Mouse (Mus musculus) liver, embryonic 15.5 days (tissue): Measurements from ENCODE around the gene Rnf44. TPM values are rescaled to one million over a fixed set of nuclear protein-coding genes. Genes with fewer than 3 reads are reported as not detected.

ENCODE experiments used
- ATAC-seq: fragments of 200-750 bp; cut with Nextera tagmentation; 2 replicates; pipeline ENCODE4 v1.8.0; 2017; ENCODE audit warnings: moderate number of reproducible peaks, mild to moderate bottlenecking, moderate library complexity; ENCODE audit not compliant: insufficient read depth
- H3K27ac ChIP-seq: fragments of 300-500 bp; sonication (generic); replicated peaks from 2 replicates; pipeline ENCODE4 v1.5.1; 2015; ENCODE audit warnings: mild to moderate bottlenecking, inconsistent platforms
- H3K27me3 ChIP-seq: fragments of 300-500 bp; sonication (generic); 2 replicates; pipeline ENCODE4 v1.6.1; 2015; ENCODE audit warnings: mild to moderate bottlenecking, inconsistent platforms
- H3K36me3 ChIP-seq: fragments of 300-500 bp; sonication (generic); replicated peaks from 2 replicates; pipeline ENCODE4 v1.6.1; 2015; ENCODE audit warnings: moderate library complexity, mild to moderate bottlenecking, inconsistent platforms
- H3K4me1 ChIP-seq: fragments of 300-500 bp; sonication (generic); replicated peaks from 2 replicates; pipeline ENCODE4 v1.6.1; 2015; ENCODE audit warnings: inconsistent platforms
- H3K4me2 ChIP-seq: fragments of 300-500 bp; sonication (generic); 2 replicates; pipeline ENCODE4 v1.6.1; 2015; ENCODE audit warnings: moderate library complexity, mild to moderate bottlenecking, inconsistent platforms
- H3K4me3 ChIP-seq: fragments of 300-500 bp; sonication (generic); replicated peaks from 2 replicates; pipeline ENCODE4 v1.5.1; 2015; ENCODE audit warnings: mild to moderate bottlenecking, inconsistent platforms
- H3K9ac ChIP-seq: fragments of 300-500 bp; sonication (generic); 2 replicates; pipeline ENCODE4 v1.6.1; 2015; ENCODE audit warnings: moderate library complexity, mild to moderate bottlenecking, inconsistent platforms
- H3K9me3 ChIP-seq: fragments of 300-500 bp; sonication (generic); replicated peaks from 2 replicates; pipeline ENCODE4 v1.6.1; 2016; ENCODE audit warnings: inconsistent platforms
- whole genome bisulfite sequencing: fragments of 180-500 bp; shearing (Covaris S2); methylation state at CpG from one replicate; pipeline ENCODE4 v1.1.7; 2015; ENCODE audit warnings: mixed read lengths; ENCODE audit not compliant: insufficient replicate concordance; 5-methylcytosine and 5-hydroxymethylcytosine counted together
- polyA plus RNA-seq: library from polyadenylated mRNA; unstranded; fragments of >200 nt; fragmentation: Nextera tagmentation; extraction: Ambion mirVana; gene quantifications from 2 replicates; pipeline ENCODE4 v1.2.1, GENCODE M21; 2015

Rnf44 gene
- polyA plus RNA-seq, 1 experiment from 2014 or later, result 24.9 TPM

DNA sequence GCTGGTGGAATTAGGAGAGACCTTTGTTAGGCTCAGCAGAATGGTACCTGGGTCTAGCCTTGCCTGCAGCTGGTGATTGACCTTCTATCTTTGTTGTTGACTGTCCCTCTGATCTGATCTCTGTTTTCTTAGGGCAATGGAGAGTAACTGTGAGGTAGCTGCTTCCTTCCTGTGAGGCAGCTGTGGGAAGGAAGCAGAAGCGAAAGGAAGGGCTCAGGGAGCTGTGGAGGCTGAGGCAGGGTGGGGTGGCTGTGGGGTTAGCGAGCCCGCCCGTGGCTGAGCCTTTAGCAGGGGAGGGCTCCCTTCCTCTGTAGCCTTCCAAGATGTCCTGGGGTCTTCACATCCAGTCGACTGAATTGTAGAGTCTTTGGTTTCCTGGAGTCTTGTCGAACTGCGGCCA is 8.8 kb upstream of the Rnf44 start:
- H3K4me2 ChIP-seq, result peak overlapping the region; percentile 55
- H3K9ac ChIP-seq, result no peak overlapping the region
- peaks cover 13% of the 10 kb centered on the region; the same call in 1 of the 2 replicates for H3K4me1 ChIP-seq
- 30% methylated on average over 7 of the region's 7 CpGs for WGBS
- no peaks in the 10 kb centered on the region for H3K27me3 ChIP-seq
- no peak overlapping the region for H3K4me3 ChIP-seq
- no peaks in the 10 kb centered on the region for H3K9me3 ChIP-seq
- H3K36me3 ChIP-seq, result no peaks in the 10 kb centered on the region
- no peak for ATAC-seq
- no peak overlapping the region for H3K27ac ChIP-seq

DNA sequence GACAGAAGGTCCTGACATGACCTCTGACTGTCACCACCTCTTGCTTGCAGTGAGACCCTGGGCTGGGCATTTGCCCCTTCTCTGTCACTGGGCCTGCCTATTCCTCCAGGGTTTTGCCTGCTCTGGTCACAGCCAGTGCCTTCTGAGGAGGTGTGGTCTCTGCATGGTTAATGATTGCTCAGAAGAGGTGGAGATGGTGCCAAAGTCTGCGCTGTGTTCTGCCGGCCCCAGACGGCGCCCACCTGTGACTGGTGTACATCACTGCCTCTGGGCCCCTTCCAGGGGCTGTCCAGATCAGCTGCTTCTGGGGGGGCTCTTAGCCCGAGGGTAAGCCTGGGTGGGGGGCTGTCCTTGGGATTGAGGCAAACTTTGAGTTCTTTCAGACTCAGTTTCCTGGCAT is 7.5 kb upstream of the Rnf44 start, which contains the start of gene Cdhr2:
Cdhr2 (plus strand) TSS at position 219 of the 400 bp plus-strand sequence.
- H3K27ac ChIP-seq, result peak within 1 kb of the TSS; percentile 64; the same call in 1 of the 2 replicates
- H3K36me3 ChIP-seq, result no peaks in the 10 kb centered on the region
- H3K9ac ChIP-seq, result no peak within 1 kb of the TSS
- WGBS, result 63% methylated on average over 5 of the region's 5 CpGs
- no peaks in the 10 kb centered on the region for H3K27me3 ChIP-seq
- peak within 1 kb of the TSS; percentile 55 for H3K4me2 ChIP-seq
- ATAC-seq, result peak; percentile 64
- H3K4me1 ChIP-seq, result 0 out of 2 replicates have a peak, but pooled peaks cover 9% of the 10 kb centered on the region
- peak within 1 kb of the TSS; percentile 40 for H3K4me3 ChIP-seq
- no peaks in the 10 kb centered on the region for H3K9me3 ChIP-seq

DNA sequence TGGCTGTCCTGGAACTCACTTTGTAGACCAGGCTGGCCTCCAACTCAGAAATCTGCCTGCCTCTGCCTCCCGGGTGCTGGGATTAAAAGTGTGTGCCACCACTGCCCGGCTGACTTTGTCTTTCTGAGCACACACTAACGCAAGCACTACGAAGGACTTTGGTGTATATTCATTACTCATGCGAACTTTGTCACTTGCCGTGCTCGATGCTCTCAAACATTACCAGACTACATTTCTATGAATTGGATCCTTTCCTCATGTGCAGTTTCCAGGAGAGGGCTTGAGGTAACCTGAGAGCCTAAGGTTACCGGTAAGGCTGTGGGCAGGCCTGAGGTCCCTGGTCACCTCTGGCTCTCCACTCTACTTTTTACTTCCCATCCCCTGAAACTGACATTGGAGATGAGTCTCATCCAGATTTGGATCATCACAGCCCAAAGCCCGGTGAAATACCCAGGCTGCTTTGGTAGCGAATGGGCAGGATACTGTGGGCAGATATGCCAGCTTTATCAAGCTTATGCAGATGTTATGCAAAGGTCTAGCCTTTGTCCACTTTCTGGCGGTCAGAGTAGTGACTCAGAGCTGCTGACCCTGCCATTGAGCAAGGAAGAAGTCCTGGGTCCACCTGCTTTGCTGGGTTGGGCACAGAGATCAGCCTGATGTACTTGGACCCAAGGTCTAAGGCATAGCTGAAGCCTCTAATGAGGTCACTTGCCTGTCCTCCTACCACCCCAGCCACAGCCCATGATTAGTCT is 1.9 kb upstream of the Rnf44 start:
- Histone ChIP-seq H3K27me3 (no peaks in the 10 kb centered on the region), H3K9me3 (no peaks in the 10 kb centered on the region), H3K36me3 (no peaks in the 10 kb centered on the region), H3K4me2 (no peak overlapping the region), H3K27ac (no peak overlapping the region), H3K4me3 (no peak overlapping the region), H3K4me1 (peaks cover 40% of the 10 kb centered on the region), H3K9ac (no peak overlapping the region)
- ATAC-seq, result no peak
- WGBS, result 73% methylated on average over 11 of the region's 11 CpGs

DNA sequence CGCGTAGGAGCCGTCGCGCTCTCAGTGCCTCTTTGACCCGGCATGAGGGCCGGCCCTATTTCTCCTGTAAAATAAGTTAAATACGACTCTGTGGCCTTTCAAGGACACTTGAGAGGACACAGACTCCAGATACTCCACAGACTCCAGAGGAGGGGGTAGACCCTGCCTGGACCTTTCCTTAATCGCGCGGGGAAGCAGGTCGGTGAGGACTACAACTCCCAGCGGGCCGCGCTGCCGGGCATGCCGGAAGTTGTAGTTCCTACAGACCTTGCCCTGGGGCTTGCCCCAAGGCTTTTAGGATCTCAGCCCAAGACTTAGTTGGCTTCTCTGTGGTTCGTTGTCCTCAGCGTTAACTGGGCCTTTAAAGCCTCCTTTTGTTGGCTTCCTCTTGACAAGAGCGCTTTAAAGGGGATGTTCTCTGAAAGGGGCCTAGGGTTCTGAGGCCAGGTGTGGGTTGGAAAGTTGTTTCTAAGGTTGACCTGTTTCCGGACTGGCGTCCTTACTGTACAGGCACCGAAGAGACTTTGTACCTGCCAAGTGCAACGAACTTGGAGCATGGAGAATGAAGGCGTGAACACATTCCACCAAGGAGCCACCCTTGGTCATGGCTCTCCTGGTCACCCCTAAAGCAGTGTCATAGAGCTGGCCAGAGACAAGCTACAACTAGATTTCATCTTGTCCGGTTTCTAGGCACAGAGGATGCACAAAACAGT is 797 bp upstream of the Rnf44 start:
- 13% methylated on average over 26 of the region's 26 CpGs for WGBS
- Histone ChIP-seq H3K9me3 (no peaks in the 10 kb centered on the region), H3K27ac (peak overlapping the region; percentile 94), H3K4me1 (peaks cover 51% of the 10 kb centered on the region), H3K27me3 (no peaks in the 10 kb centered on the region), H3K9ac (peak overlapping the region; percentile 59), H3K4me3 (peak overlapping the region; percentile 78), H3K4me2 (peak overlapping the region; percentile 90), H3K36me3 (no peaks in the 10 kb centered on the region)
- peak; percentile 70 for ATAC-seq

DNA sequence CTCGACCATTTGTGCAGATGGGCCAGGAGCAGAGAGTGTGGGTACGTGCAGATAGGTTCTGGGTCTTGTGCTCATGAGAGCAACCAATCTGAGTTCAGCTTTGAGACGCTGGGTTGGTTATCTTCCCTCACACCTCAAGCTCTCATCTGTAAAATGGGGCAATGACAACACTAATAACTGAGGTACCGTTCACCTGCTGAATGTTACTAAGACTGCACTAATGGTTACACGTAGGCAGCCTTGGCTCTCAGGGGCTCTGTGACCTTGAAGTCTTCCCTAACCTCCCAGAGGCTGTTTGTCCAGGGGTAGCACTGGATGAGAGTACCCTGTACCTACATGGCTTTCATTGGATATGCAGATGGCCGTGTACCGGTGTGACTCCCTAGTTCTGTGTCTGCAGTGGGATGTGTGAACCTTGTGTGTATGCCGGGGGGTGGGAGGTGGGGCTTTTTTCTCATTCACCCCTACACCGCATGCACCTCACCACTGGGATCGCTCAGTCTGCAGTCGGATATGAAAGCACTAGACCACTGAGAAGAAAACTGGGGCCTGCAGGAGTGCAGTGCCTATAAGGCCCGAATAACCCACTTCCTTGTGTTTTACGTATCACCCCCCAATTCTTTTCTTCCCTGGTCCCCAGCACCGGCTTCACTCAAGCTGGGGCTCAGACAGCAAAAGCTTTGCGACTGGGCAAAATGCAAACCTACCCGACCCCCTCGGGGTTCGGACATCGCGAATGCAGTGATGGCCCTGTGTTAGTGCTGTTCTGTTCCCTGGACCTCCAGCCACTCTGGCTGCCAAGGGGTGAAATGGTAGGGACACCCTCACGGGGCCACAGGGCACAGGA is 773 bp downstream of the Rnf44 start:
- WGBS, result 5% methylated on average over 21 of the region's 21 CpGs
- H3K4me1 ChIP-seq, result peaks cover 66% of the 10 kb centered on the region

DNA sequence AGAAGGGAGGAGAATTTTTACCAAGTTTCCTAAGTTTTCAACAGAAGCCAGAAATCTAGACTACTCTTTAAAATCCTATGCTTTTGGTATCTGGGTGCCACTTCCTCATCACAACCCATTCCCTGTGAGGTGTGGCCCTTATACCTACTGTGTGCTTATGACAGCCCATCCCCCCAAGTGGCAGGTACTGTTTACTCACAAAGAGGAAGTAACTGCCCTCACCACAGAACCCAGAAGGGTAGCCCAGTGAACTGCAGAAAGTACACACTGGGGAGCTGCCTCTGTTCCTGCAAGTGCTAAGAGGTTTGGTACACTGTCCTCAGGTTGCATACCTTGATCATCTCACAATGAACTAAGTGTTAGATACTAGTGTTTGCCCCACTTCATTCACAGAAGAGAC is 2.0 kb downstream of the Rnf44 start:
- Histone ChIP-seq H3K9ac (peak overlapping the region; percentile 98), H3K36me3 (no peaks in the 10 kb centered on the region), H3K4me3 (peak overlapping the region; percentile 78), H3K9me3 (no peaks in the 10 kb centered on the region), H3K4me1 (peaks cover 72% of the 10 kb centered on the region), H3K27me3 (no peaks in the 10 kb centered on the region), H3K4me2 (peak overlapping the region; percentile 90), H3K27ac (peak overlapping the region; percentile 94)
- no peak for ATAC-seq

More for the DNA sequence above, 773 bp downstream of the Rnf44 start:
- no peaks in the 10 kb centered on the region for H3K27me3 ChIP-seq
- H3K4me3 ChIP-seq, result peak overlapping the region; percentile 78
- H3K9ac ChIP-seq, result peak overlapping the region; percentile 98
- H3K9me3 ChIP-seq, result no peaks in the 10 kb centered on the region
- ATAC-seq, result no peak
- H3K4me2 ChIP-seq, result peak overlapping the region; percentile 90
- H3K27ac ChIP-seq, result peak overlapping the region; percentile 94
- H3K36me3 ChIP-seq, result no peaks in the 10 kb centered on the region

DNA sequence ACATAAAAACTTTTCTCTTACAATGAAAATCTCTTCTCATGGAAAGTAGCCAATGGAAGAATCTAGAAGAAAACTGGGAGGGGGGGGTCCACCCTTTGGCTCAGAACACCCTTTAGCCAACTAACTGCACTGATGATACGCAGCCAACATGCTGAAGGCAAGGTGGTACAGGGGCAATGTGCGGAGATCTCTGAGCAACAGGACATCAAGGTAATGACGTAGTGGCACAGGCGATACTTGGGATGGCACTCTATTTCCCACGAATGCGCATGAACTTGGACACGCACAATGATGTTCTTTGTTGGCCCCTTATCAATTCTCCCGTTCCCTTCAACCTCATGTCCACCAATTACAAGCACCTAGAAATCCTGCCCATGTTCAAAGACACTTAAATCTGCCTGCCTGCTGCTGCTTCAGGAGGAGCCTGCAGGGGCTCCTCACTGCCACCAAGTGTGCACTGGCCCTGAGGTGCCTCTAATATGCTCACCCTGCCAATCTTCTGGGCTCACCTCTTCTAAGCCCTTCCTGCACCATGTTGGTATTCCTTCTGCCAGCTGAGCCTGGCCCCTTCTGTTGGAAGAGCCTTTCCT is 3.5 kb downstream of the Rnf44 start:
- no peak overlapping the region for H3K4me2 ChIP-seq
- 0 out of 2 replicates have a peak overlapping the region, but pooled peaks have one; percentile 21 for H3K9ac ChIP-seq
- H3K27me3 ChIP-seq, result no peaks in the 10 kb centered on the region
- no peak overlapping the region for H3K4me3 ChIP-seq
- H3K36me3 ChIP-seq, result no peaks in the 10 kb centered on the region
- 0 out of 2 replicates have a peak overlapping the region, but pooled peaks have one; percentile 11 for H3K27ac ChIP-seq
- no peak for ATAC-seq
- no peaks in the 10 kb centered on the region for H3K9me3 ChIP-seq
- 86% methylated on average over 8 of the region's 8 CpGs for WGBS
- peaks cover 78% of the 10 kb centered on the region for H3K4me1 ChIP-seq

DNA sequence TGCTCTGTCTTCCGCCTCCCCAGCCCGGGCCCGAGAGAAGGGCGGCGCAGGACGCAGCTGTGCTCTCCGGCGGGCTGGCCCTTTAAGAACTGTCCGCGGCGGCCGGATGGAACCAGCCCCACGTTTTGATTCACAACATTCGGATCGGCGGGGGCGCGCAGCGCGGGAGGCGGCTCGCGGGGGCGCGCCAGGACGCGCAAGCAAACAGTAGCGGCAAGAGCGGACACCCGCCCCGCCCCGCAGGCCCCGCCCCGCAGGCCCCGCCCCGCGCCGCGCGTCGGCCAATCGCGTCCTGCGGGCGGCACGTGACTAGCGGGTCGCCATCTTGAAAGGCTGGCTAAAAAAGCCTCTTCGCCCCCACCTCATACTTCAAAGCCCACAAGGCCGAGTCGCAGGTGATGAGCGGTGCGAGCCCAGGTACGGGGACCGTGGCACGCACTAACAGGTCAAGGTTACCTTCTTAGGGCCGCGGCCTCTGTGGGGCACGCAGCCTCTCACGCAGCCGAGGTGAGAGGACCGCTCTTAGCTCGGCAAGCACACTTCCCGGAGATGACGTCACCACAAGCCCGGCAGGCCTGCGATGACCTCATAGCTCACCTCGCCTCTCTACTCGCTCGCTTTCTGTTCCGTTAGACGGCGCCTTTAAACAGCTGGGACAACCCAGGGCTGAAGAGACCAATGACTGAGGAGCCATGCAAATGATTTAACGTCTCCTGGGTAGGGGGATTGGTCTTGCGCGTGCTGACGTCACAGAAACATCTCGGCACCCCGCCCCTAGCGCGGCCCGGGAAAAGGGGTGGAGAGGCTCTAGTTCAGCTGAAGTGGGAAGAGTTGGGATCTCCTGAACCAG is 5.9 kb downstream of the Rnf44 start:
- Histone ChIP-seq H3K27ac (peak overlapping the region; percentile 96), H3K36me3 (peaks cover 16% of the 10 kb centered on the region), H3K9ac (peak overlapping the region; percentile 92), H3K27me3 (no peaks in the 10 kb centered on the region), H3K4me1 (peaks cover 84% of the 10 kb centered on the region), H3K4me2 (peak overlapping the region; percentile 94), H3K9me3 (no peaks in the 10 kb centered on the region), H3K4me3 (peak overlapping the region; percentile 94)
- ATAC-seq, result peak; percentile 82
- under 1% methylated on average over 82 of the region's 82 CpGs for WGBS

DNA sequence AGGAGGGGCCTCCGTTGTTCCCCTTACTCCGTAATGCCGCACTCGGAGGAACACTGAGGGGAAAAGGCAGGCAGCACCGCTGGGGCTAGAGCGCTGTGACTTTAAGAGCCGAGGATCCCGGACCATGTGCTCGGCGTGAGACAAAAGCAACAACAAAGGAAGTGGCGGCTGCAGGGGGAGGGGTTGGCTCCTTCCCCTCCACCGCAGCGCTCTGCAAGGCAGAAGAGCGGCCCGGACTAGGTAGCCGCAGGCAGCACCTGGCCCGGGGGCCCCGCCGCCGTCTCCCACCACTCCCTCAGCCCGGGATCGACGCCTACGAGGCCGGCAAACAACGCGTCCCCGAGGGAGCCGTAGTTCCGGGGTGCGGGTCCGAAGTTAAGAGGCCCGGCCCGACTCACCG is 6.6 kb downstream of the Rnf44 start:
- no peaks in the 10 kb centered on the region for H3K9me3 ChIP-seq
- H3K4me3 ChIP-seq, result peak overlapping the region; percentile 94
- H3K9ac ChIP-seq, result peak overlapping the region; percentile 92
- H3K36me3 ChIP-seq, result peaks cover 23% of the 10 kb centered on the region
- H3K27ac ChIP-seq, result peak overlapping the region; percentile 96
- peak; percentile 16 for ATAC-seq
- under 1% methylated on average over 35 of the region's 35 CpGs for WGBS
- peaks cover 81% of the 10 kb centered on the region for H3K4me1 ChIP-seq
- peak overlapping the region; percentile 94 for H3K4me2 ChIP-seq
- no peaks in the 10 kb centered on the region for H3K27me3 ChIP-seq
